Mouse (Mus musculus): ENCODE results near the gene Ap1b1.

- TF ChIP-seq CTCF (IDR thresholded peaks at IDR 0.05; ENCODE audit: control insufficient read depth, insufficient read depth, insufficient replicate concordance, low read depth, low read length) (no peak), POLR2A (IDR thresholded peaks at IDR 0.05; ENCODE audit: control insufficient read depth, low read depth, low read length) (no peak)
These were observed 23.4 kb upstream of the Ap1b1 start for GRCm38 (mm10) chr11:4963099-4963808.

Data from testis, adult 2 months (tissue).